Mouse (Mus musculus): Measurements from ENCODE around the gene Casc1. TPM values are rescaled to one million over a fixed set of nuclear protein-coding genes. Genes with fewer than 3 reads are reported as not detected.

The Casc1 gene
- polyA plus RNA-seq, 1 experiment, result 1.3 TPM

DNA sequence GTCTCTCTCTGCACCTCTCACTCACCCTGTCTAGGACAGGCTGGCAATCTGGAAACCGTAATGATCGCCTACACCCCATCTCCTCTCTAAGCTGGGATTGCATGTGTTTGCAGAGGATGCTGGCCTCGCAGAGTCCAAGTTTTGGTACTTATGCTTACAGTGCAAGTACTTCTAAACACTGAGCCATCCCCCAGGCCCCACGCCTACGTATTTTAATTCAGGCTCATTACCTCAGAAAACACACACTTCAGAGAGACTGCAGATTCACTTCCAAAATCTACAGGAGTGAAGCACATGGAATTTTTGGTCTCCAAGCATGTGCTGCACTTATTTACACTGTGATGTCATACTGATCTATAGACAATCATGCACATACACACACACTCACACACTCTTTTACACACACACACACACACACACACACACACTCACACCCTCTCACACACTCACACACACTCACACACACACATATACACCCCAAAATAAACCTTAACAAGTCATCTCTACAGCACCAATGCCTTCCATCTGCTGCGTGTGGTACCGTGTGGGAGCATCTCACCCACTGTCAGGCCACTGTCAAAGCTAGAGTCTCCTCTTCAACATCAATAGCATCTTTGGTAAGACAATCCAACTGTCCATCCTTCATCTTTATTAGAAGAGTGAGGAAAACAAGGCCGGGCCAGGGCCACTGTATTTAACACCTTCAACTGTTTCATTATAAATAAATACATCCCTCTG is 12.7 kb downstream of the Casc1 start:
- WGBS, result 95% methylated on average over 8 of the region's 8 CpGs
- H3K27ac ChIP-seq (ENCODE audit: insufficient read depth, low read length), result no peak overlapping the region
- no peaks in the 10 kb centered on the region for H3K27me3 ChIP-seq (ENCODE audit: control insufficient read depth, insufficient read depth, low read length)
- no peak for TF ChIP-seq CTCF (IDR thresholded peaks at IDR 0.05; ENCODE audit: borderline replicate concordance, insufficient read depth, low read depth, low read length)
- TF ChIP-seq POLR2A (IDR thresholded peaks at IDR 0.05; ENCODE audit: borderline replicate concordance, insufficient read depth, low read length), result no peak
- no peak for DNase-seq
- H3K4me3 ChIP-seq (replicated peaks; ENCODE audit: insufficient read depth, low read depth, low read length), result no peak overlapping the region
- no peaks in the 10 kb centered on the region for H3K4me1 ChIP-seq (ENCODE audit: control insufficient read depth, insufficient read depth, low read length)

DNA sequence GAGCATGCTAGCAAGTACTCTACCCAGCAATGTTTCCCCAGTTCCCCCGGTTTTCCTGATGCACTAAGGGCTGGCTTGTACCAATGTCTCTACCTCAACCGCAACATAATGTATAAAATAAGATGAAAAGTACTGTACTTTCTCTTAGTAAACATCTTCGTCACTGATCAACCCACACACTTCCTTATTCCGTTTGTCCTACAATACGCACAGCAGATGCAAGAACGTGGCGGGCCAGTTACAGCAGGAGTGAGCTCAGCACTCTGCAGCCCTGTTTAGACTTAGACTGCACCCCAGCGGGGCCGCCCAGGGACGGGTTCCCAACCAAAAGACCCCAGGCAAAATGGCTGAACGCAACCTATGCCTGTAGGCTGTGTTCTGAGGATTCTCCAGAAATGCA is 17.4 kb downstream of the Casc1 start:
- TF ChIP-seq CTCF (IDR thresholded peaks at IDR 0.05; ENCODE audit: borderline replicate concordance, insufficient read depth, low read depth, low read length), result no peak
- no peak for TF ChIP-seq POLR2A (IDR thresholded peaks at IDR 0.05; ENCODE audit: borderline replicate concordance, insufficient read depth, low read length)
- DNase-seq, result no peak
- 80% methylated on average over 11 of the region's 11 CpGs for WGBS
- Histone ChIP-seq H3K4me3 (replicated peaks; ENCODE audit: insufficient read depth, low read depth, low read length) (no peak overlapping the region), H3K27ac (ENCODE audit: insufficient read depth, low read length) (no peak overlapping the region), H3K4me1 (ENCODE audit: control insufficient read depth, insufficient read depth, low read length) (no peaks in the 10 kb centered on the region), H3K27me3 (ENCODE audit: control insufficient read depth, insufficient read depth, low read length) (no peaks in the 10 kb centered on the region)

DNA sequence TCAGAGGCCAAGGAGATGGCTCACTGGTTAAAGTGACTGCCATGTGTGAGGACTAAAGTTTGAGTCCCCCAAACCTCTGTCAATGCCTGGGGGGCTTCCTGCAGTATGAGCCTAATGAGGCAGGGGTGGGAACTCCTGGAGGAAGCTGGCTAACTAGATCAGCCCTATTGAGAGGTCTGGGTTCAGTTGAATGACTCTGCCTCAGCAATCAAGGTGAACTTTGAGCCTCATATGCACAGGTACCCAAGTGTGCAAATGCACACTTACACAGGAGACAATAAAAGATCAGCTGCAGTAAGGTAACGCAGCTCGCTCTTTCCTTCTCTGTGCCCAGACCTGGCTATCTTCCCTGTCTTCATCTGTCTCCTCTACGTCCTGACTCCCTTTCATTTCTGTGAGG is 17.8 kb downstream of the Casc1 start:
- DNase-seq, result no peak
- Histone ChIP-seq H3K27ac (ENCODE audit: insufficient read depth, low read length) (no peak overlapping the region), H3K4me3 (replicated peaks; ENCODE audit: insufficient read depth, low read depth, low read length) (no peak overlapping the region), H3K4me1 (ENCODE audit: control insufficient read depth, insufficient read depth, low read length) (no peaks in the 10 kb centered on the region), H3K27me3 (ENCODE audit: control insufficient read depth, insufficient read depth, low read length) (no peaks in the 10 kb centered on the region)
- TF ChIP-seq CTCF (IDR thresholded peaks at IDR 0.05; ENCODE audit: borderline replicate concordance, insufficient read depth, low read depth, low read length) (no peak), POLR2A (IDR thresholded peaks at IDR 0.05; ENCODE audit: borderline replicate concordance, insufficient read depth, low read length) (no peak)
- WGBS, result 35% methylated on average over 3 of the region's 3 CpGs

DNA sequence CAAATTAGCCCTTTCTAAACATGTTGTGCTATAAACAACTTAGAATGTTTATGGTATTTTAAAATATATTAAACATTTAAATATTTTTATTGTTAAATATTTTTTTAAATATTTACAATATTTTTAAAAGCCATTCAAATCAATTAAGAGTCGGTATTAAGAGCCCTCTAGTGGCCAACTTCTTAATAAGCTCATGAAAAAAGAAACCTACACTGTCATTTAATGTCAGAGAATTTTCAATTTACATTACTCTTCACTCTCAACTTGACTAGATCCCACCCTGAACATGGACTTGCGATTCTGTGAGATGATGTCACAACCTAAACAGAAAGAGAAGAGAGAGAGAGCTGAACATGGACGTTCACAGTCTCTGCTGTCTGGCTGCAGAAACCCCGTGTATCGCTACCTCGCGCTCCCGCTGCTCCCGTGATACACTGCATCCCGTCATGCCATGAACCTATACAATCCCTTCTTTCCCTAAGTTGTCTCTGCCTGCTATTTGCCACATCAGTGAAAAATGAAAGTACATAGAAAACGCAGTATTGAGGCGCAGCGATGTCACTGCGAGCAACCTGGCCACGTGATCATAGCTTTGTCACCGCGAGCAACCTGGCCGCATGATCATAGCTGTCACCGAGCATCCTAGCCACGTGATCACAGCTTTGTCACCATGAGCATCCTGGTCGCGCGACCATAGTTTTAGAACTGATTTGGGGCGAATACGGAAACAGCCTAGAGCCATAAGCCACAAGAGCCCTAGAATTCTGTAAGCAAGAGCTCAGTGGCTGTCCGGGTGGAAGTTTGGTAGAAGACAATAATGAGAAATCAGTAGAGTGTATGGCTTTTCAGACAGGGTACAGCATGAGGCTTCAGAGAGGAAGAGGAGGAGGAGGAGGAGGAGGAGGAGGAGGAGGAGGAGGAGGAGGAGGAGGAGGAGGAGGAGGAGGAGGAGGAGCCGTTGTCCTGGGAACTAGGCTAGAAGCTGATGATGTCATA is 23.4 kb downstream of the Casc1 start:
- peak overlapping the region; percentile 44 for H3K4me3 ChIP-seq (replicated peaks; ENCODE audit: insufficient read depth, low read depth, low read length)
- no peaks in the 10 kb centered on the region for H3K27me3 ChIP-seq (ENCODE audit: control insufficient read depth, insufficient read depth, low read length)
- peak; percentile 32 to 44 for DNase-seq
- H3K27ac ChIP-seq (ENCODE audit: insufficient read depth, low read length), result no peak overlapping the region
- TF ChIP-seq CTCF (IDR thresholded peaks at IDR 0.05; ENCODE audit: borderline replicate concordance, insufficient read depth, low read depth, low read length), result no peak; the same call in 1 of the 2 replicates
- TF ChIP-seq POLR2A (IDR thresholded peaks at IDR 0.05; ENCODE audit: borderline replicate concordance, insufficient read depth, low read length), result no peak
- WGBS, result 66% methylated on average over 27 of the region's 27 CpGs
- no peaks in the 10 kb centered on the region for H3K4me1 ChIP-seq (ENCODE audit: control insufficient read depth, insufficient read depth, low read length)

DNA sequence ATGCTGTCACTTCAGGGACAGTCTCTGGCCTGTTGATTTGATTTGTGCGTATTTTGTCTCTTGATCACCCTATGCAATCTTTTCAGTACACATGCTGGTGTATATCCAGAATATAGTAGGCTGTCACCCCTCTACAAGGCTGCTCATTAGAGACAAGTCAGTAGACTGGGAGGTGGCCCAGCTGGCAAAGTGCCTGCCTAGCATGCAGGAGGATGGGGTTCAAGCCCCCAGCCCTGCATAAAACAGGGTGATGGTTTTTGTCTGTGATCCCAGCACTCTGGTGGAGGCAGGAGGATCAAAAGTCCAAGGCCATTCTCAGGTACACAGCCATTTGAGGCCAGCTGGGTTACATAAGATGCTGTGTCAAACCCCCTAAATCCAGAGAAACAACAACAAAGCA is 24.7 kb downstream of the Casc1 start:
- TF ChIP-seq POLR2A (IDR thresholded peaks at IDR 0.05; ENCODE audit: borderline replicate concordance, insufficient read depth, low read length) (no peak), CTCF (IDR thresholded peaks at IDR 0.05; ENCODE audit: borderline replicate concordance, insufficient read depth, low read depth, low read length) (no peak)
- no peak for DNase-seq
- Histone ChIP-seq H3K27ac (ENCODE audit: insufficient read depth, low read length) (no peak overlapping the region), H3K4me1 (ENCODE audit: control insufficient read depth, insufficient read depth, low read length) (no peaks in the 10 kb centered on the region), H3K27me3 (ENCODE audit: control insufficient read depth, insufficient read depth, low read length) (no peaks in the 10 kb centered on the region), H3K4me3 (replicated peaks; ENCODE audit: insufficient read depth, low read depth, low read length) (no peak overlapping the region)
- 83% methylated on average over 1 of the region's 1 CpGs for WGBS

DNA sequence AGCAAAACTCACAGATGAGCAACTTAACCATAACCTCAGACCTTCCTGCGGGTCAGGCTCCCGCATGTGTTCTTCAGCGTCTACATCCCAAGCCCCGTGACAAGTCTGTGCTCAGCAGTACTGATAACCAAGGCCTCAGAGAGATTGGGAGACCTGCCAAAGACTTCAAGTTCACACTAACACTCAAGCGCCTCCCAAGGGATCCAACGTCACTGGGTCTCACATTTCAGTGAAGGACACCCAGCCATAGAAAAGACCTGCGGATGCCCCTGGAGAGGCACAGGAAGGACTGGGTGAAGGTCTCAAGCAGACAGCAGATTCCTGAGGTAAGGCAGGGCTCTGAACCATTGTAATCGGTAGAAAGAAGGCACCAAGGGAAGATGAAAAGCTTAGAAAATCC is 28.8 kb downstream of the Casc1 start:
- Histone ChIP-seq H3K27ac (ENCODE audit: insufficient read depth, low read length) (no peak overlapping the region), H3K27me3 (ENCODE audit: control insufficient read depth, insufficient read depth, low read length) (no peaks in the 10 kb centered on the region), H3K4me3 (replicated peaks; ENCODE audit: insufficient read depth, low read depth, low read length) (no peak overlapping the region), H3K4me1 (ENCODE audit: control insufficient read depth, insufficient read depth, low read length) (no peaks in the 10 kb centered on the region; the same call in 1 of the 2 replicates)
- DNase-seq, result no peak
- WGBS, result 54% methylated on average over 8 of the region's 8 CpGs
- TF ChIP-seq POLR2A (IDR thresholded peaks at IDR 0.05; ENCODE audit: borderline replicate concordance, insufficient read depth, low read length) (no peak), CTCF (IDR thresholded peaks at IDR 0.05; ENCODE audit: borderline replicate concordance, insufficient read depth, low read depth, low read length) (no peak)

DNA sequence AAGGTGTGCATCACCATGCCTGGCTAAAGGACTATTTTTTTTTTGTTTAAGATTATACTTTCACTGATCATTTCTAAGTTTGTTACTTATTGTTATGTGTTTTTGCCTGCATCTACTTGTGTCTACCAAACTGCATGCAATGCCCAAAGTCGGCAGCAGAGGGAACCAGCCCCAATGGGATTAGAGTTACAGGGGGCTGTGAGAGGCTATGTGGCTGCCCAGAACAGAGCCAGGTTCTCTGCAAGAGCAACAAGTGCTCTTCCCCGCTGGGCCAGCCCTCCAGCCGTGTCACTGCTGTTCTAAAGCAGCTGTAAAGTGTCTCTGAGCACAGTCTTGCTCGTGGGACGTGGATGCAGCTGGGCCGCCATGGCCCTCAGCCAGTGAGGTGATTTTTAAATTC is 31.1 kb downstream of the Casc1 start:
- H3K4me1 ChIP-seq (ENCODE audit: control insufficient read depth, insufficient read depth, low read length), result no peaks in the 10 kb centered on the region; the same call in 1 of the 2 replicates
- no peak for TF ChIP-seq POLR2A (IDR thresholded peaks at IDR 0.05; ENCODE audit: borderline replicate concordance, insufficient read depth, low read length)
- TF ChIP-seq CTCF (IDR thresholded peaks at IDR 0.05; ENCODE audit: borderline replicate concordance, insufficient read depth, low read depth, low read length), result peak; percentile 42; the same call in 1 of the 2 replicates
- no peak overlapping the region for H3K27ac ChIP-seq (ENCODE audit: insufficient read depth, low read length)
- no peaks in the 10 kb centered on the region for H3K27me3 ChIP-seq (ENCODE audit: control insufficient read depth, insufficient read depth, low read length)
- WGBS, result 31% methylated on average over 6 of the region's 6 CpGs
- no peak for DNase-seq
- no peak overlapping the region for H3K4me3 ChIP-seq (replicated peaks; ENCODE audit: insufficient read depth, low read depth, low read length)
